Mouse (Mus musculus) megakaryocyte, embryonic 14.5 days (primary cell): ENCODE data around the gene Pla2g2c.

Experiments
- FLI1 ChIP-seq: IDR thresholded peaks from 2 replicates; pipeline ENCODE4 v1.6.1; 2012; ENCODE audit warnings: low read length, inconsistent platforms, mixed read lengths
- GATA1 ChIP-seq: IDR thresholded peaks from 3 replicates; pipeline ENCODE4 v1.6.1; 2012; ENCODE audit warnings: mixed read lengths, low read length, inconsistent platforms, borderline replicate concordance

DNA sequence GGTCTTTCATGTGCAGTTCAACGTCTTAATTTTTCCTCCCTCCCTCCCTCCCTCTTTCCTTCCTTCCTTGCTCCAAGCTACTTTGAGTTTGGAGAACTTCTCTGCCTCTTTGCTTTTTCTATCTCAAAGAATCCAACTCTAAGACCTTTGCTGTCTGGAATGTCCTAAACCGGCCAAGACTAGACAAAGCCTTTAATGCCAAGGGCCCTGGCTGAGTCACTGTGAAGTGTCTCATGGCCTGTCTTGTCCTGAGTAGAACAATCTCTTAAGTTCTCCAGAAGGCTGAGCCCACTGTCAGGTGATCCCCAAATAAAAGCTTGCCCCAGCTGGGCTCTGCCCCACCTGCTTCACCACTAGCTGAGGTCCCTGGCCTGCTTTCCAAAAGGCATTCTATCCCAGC is 22.6 kb upstream of the Pla2g2c start:
- TF ChIP-seq FLI1 (no peak), GATA1 (no peak)
